Mouse (Mus musculus) c-Kit-positive CD71-negative TER-119-negative erythroid progenitor cells, embryonic 14.5 days (primary cell): ENCODE measurements around the gene Gpc2.

Source experiments
- DNase-seq: peaks from one replicate; pipeline ENCODE4 v3.0.0-alpha.2; 2013; ENCODE audit warnings: low read depth

Gpc2 gene

DNA sequence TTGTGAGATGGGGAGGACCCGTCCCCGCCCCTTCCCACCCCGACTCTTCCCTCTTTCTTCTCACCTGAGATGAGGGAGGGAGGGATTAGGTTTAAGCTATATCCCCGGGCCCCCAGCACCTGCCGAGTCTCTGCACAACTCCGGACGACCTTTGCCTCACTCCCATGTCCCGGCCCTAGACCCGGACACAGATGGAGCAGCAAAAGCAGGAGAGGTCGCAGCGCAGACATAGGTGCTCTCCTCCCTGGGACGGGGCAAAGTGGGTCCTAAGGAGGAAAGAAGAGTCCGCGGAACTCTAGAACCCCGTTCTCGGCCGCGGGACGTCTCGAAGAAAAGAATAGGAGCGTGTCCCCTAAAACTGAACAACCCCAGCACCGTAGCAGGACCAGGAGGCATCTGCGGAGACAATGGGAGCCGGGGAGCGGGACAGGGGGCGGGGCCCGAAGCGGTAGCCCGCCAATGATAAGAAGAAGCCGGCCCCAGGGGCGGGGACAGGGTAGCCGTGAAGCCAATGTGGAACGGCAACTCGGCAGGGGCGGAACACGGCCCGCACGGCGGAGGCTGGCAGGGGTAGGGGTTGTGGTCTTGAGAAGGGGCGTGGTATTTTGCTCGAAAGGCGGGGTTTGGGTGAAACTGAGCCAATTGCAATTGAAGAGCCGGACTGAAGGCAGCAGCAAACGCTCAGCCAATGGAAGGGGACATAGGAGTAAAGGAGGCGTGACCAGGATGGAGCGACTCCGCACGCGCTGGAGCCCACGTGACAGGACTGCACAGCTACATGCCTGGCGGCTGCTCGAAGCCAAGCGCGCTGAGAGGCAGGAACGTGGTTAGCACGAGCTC is at the start of gene Gpc2, which contains the start of the genes Gm43720 and Stag3:
Gene Gpc2 (minus strand): TSS at position 421 of the 840 bp plus-strand sequence.
Gene Gm43720 (minus strand): TSS at position 374 of the 840 bp plus-strand sequence.
Gene Stag3 (plus strand): TSS at position 656 of the 840 bp plus-strand sequence.
- peak; percentile 90 for DNase-seq

DNA sequence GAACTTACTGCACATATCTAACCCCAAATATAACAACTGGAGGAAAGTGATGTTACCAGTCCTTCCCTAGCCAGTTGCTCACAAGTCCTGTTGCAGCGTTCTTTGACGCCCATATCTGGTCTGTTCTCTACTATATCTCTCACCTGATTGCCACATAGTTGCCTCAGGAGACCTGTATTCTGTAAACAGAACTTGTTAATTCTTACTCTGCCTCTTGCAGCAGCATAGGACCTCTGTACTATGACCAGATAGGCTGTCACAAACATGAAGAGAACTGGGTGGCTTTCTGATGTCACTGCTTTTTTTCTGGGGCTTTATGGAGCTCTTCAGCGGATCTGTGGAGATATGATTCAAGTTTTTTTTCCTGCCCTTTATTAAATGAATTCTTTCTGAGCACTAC is 33.0 kb upstream of the Gpc2 start:
- DNase-seq: no peak

DNA sequence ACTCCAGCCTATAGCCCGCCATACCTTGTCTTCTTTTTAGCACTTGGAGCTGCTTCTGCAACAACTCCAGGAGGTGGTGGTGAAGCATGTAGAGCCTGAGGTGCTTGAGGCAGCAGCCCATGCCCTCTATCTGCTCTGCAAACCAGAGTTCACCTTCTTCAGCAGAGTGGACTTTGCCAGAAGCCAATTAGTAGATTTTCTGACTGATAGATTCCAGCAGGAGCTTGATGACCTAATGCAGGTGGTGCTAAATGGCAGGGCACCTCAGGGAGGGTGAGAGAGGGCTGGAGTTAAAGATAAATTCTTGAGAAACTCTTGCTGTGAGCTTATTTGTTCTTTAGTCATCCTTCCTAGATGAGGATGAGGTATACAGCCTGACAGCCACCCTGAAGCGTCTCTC is 19.8 kb upstream of the Gpc2 start:
- DNase-seq: no peak

DNA sequence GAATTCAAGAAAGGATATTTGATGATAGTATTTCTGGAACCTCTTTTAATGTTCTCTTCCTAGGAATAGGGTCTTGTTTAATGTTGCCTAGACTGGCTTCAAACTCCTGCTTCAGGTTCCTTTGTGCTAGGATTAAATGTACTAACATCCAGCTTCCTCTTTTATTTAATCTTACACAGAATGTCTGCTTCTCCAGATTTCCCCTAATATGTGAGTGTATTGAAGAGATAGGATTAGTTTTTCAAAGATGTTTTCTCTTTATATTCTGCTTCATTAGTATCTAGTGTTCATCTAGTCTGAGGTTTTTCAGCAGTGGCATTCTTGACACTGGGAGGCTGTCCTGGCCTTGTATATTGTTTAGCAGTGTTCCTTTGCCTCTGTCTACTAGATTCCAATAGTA is 14.4 kb upstream of the Gpc2 start:
- no peak for DNase-seq

DNA sequence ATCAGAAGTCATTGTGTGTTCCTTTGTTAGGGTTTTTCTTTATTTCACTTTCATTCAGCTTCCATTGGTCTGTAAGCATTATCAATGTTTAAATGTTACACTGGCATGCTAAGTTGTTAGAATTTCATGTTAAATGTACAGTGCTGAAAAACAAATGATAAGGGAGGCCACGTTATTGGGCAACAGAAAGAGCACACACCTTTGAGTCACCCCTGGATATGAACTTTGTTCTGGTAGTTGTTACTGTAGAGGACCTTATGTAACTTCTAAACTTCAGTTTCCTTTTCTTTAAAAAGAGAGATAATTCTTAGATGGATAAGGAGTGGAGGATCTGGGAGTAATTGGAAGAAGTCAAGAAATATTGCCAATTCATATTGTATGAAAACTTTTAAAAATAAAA is 11.8 kb upstream of the Gpc2 start:
- no peak for DNase-seq

DNA sequence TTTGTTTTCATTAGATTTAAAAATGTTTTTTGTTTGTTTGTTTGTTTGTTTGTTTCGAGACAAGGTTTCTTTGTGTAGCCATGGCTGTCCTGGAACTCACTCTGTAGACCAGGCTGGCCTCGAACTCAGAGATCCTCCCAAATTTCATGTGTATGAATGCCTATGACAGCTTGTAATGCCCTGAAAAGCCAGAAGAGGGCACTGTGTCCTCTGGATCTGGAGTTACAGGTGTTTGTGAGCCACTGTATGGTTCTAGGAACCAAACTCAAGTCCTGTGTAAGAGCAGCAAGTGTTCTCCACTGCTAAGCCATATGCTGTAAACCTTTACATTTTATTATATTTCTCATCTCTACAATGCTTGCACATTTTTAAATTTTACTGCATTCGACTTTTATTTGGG is 8.1 kb upstream of the Gpc2 start:
- DNase-seq: no peak

DNA sequence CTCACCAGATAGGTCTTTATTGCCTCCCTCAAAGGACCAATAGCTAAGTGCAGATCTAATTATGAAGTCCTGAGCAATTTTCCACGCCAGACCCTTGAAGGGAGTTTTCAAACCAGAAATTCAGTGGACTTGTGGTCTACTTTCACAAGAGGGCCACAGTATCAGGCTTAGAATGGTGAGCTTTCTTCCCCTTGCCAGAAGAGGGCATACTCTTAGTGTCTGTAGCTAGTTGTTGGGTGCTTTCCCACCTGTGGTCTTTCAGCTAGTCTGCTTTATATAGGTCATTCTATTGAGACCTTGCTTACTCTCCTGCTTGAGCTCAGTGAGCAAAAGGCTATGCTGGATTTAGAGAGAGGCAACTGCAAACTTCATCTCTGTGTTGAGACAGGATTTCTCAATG is 3.7 kb upstream of the Gpc2 start:
- DNase-seq: no peak

DNA sequence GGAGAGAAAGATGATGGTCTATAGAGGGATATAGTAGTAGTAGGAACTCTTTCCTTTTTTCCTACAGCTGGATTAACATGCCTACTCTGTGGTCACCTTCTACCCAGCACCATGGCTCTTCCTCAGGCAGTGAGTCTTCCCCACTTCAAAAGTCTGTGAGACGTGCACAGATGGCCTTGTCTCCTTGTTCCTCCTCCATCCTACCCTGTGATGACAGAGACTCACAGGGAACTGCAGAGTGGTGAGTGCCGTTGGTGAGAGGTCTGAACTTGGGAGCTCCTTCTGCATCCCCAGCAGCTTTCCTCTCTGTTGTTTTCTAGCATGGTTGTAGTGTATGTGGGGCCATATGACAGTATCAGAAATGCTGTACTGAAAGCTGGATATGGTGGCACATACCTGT is 2.0 kb upstream of the Gpc2 start:
- no peak for DNase-seq

DNA sequence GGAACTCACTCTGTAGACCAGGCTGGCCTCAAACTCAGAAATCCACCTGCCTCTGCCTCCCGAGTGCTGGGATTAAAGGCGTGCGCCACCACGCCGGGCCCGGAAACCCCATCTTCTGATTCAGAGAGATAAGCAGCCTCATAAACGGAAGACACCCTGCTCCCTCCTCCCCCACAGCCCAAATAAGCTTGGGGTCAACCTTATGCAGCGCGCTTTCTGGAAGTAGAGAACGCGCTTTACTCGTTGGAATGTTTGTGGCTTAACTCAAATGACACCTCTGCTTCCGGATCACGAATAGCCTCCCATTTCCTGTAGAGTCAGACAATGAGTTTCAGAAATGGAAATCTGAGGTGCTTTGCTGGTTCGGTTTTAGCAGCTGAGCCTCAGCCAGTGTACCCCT is 1.0 kb upstream of the Gpc2 start:
- no peak for DNase-seq

DNA sequence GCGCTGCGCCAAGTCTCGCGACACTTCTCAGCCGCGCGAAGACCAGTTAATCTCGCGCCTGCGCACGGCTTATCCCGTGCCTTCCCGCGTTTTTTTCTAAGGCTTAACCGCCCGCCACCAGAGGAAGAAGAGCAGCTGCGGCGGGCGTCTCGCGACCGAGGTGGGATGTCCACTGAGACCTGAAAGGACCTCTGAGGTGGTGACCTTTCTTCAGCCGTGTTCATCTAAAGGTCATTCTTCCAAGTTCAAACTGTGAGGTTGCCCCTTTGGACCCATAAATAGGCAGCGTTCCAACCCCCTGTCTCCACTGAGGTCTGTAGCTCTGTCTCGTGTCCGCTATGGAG is 592 bp upstream of the Gpc2 start:
- DNase-seq: no peak

DNA sequence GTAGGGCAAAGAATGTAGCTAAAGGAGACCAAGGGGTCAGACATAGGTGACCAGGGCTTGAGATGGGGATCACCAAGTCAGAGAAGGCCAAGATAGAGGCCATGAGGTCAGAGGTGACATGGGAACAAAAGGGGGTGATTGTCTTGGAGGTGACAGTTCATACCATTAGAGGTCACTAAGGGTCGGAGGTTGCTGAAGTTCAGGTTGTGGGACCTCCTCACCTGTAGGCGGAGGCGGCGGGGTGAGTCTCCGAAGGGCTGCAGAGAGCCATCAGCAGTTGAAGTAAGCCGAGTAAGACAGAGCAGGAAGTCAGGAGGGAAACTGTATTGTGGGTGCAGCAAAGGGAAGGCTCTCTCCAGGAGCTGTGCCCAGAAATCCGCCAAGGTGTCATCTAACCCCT is 1.8 kb downstream of the Gpc2 start:
- no peak for DNase-seq

DNA sequence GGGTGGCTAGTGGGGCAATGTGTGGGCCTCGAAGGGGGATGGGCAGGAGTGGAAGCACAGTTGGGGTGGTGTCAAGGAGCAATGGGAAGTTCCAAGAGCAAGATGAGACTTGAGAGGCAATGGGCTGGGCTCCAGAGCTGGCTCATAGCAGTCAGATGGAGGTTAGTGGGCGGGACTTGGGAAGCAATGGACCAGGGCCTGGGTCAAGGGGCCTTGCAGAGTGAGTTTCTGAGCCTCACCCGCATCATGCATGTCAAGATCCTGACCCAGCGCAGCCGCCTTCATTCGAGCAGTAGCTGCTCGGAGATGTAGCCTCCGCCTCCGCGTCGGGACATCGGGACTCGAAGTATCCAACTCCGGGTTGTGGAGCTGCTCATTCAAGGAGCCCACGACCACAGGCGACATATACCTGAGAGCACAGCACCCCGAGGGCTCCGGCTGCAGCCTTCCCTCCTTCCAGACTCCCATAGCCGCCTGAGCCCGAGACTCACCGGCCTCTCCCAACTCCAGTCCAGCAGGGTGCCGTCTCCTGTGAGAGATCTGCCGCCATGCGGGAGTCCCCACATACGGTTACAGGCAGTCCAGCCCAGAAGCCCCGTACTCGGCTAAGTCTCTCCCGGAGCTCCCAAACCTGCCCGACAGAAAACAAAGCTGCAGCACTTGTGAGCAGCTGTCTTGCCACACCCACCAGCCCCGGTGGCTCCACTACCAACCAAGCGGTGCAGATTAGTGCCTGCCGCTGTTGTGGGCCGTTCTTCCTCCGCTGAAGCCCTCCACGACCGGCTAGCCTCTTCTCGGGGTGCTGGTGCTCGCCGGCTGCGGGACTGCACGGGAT is 4.4 kb downstream of the Gpc2 start:
- DNase-seq: no peak

DNA sequence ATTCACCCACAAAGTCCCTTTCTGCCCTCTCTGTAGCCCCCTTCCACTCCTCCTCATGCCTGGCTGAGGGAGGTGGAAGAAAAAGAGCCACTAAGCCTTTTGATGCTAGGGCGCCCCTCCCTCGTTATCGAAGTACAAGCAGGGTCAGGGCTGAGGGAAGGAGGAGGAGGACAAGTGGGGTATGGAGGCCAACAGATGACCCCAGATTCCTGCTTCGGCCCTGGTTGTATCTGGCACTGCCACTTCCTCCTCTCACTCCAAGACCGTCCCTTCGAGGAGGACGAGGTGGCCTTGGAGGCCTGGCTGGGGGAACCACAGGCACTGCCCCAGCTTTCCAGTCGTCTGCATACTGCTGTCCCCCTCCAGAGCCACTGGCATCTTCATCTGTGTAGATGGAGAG is 5.6 kb downstream of the Gpc2 start:
- no peak for DNase-seq

DNA sequence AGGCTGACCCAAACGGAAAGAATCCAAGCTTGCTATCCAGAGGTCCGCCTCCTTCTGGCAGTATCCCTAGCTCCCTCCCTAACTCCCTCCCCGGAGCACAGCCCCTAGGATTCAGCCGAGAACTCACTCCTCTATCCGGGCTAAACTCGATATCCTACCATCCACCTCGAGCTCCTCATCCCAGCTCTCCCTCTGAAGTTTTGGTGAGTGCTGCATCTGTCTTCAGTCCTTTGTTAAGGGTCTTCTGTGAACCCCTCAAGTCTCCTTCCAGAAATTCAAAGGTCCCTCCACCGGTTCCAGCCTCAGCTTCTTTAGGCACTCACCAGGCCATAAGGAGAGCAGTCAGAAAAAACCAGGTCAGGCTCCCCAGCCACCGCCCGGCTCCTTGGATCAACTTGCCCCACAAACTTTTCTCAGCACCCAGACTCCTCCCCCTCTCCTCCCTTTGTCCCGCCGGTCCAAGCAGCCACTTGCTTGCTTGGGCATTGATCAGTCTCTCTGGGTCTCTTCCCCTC is 7.3 kb downstream of the Gpc2 start, which contains the start of gene Gal3st4:
Gene Gal3st4 (minus strand): TSS at position 432 of the 515 bp plus-strand sequence.
- DNase-seq: no peak

DNA sequence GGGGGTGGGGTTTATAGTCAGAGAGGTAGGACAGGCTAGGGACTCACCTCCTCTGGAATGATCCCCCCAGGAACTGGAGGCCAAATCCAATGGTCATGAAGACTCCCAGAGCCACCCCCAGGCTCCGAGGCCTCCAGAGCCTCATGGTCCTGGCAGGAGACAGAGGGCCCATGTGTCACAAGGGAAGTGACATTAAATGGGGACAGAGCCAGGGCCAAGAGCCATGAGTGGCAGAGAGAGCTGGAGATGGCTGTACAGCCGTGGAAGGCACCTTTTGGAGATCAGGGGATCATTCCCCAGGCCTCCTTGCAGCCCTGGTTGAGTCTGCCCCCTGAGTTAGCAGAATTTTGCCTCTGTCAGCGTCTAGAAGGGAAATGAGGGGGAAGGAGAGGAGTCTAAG is 8.6 kb downstream of the Gpc2 start:
- no peak for DNase-seq

DNA sequence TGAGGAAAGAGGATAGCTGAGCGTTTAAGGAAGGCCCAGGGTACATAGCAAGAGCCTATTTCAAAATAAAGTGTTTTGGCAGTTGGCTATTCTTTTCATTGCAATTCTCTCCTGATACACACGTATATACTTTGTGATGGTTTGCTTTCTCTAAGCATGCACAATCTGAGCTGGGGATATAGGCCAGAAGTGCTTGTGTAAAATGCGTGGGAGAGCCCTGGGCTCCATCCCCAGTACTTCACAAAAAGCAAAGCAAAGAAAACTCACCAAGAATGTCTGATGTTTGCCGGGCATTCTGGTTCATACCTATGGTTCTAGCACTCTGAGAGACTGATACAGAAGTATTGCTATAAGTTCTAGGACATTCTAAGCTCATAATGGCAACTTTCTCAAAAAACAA is 10.8 kb downstream of the Gpc2 start:
- DNase-seq: no peak

DNA sequence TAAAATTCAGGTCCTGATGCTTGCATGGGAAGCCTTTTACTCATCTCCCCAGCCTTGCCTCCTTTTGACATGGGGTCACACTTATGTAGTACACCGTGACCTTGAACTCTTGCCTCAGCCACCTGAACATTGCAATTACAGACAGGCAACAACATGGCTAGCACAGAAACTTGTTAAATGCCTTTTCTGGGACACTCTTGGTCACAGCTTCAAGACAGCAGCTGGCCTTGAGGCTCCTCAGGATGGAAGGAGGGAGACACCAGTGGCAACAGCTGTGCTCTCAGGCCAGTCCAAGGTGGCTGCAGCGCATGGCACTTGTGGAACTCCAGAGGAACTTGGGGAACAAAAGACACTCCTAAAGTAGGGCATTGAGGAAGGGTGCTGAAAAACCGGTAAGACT is 12.7 kb downstream of the Gpc2 start:
- DNase-seq: no peak

DNA sequence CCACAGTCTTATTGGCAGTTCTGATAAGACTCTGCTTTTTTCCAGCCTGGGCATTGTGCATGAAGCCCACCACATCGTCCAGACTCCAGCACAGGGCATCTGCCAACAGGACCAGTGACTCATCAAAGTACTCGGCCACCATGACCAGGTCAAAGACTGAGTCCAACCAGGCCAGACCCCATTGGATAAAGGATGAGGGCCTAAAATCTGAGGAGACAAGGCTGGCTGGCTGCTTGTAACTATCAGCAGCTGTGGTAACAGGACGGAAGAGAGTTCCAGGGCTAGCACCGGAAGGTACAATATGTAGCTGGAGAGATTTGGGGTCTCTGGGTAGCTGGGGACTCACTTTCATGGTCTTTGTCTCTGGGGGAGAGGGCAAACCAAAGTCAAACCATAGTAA is 14.1 kb downstream of the Gpc2 start:
- DNase-seq: no peak

DNA sequence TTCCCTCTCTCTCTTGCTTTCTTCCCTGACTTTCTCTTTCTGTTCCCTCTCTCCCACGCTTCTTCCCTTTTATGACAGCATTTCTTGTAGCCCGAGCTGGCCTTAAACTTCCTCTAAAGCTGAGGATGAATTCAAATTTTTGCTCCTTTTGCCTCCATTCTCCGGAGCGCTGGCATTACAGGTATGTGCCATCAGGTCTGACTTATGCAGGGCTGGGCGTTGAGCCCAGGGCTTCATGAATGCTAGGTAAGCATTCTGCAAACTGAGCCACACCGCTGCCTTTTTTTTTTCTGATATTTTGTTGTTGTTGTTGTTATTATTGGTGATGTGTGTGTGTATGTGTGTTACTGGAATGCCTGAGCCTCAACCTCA is 15.6 kb downstream of the Gpc2 start:
- no peak for DNase-seq

DNA sequence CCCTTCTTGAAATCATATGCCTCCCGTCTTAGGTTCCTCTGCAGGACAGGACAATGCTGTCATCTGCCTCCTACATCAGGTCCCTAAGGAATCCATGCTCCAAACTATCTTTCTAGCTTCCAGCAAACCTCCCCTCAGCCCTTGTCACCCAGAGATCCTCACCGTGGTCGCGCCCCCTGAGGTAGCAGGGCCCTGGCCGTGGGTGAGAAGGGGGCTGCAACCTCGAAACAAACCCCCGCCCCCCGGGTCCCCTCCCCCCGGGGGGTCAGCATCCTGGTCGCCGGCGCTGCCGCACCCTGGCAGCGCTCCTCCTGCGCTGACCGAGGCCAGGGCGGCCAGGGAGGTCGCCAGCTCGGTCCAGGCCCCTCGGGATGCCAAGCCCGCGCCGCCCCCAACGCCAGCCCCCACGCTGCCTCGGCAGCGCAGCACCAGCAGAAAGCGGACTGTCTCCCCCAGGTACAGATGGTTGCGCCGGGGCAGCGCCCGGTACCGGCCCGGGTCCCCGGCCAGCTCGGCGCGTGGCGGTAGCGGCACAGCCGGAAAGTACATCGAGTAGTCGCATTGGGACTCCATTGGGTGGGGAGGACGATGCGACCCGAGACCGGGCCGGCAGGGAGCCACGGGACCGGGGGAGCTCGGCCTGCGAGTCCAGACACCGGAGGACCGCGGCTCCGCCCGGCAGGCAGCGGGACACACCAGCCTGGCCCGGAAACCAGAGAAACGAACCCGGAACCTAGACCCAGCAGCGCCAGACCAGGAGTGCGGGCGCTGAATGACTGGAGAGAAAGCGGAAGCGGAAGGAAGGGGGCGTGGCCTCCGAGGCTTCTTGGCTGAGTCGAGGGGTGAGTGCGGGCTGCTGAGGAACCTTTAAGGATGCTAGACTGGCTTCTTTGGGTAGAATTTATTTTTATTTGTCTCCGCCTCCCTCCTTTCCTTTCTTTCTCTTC is 16.3 kb downstream of the Gpc2 start, which contains the start of gene BC037034:
Gene BC037034 (minus strand): TSS at position 774 of the 947 bp plus-strand sequence.
- peak; percentile 93 for DNase-seq

DNA sequence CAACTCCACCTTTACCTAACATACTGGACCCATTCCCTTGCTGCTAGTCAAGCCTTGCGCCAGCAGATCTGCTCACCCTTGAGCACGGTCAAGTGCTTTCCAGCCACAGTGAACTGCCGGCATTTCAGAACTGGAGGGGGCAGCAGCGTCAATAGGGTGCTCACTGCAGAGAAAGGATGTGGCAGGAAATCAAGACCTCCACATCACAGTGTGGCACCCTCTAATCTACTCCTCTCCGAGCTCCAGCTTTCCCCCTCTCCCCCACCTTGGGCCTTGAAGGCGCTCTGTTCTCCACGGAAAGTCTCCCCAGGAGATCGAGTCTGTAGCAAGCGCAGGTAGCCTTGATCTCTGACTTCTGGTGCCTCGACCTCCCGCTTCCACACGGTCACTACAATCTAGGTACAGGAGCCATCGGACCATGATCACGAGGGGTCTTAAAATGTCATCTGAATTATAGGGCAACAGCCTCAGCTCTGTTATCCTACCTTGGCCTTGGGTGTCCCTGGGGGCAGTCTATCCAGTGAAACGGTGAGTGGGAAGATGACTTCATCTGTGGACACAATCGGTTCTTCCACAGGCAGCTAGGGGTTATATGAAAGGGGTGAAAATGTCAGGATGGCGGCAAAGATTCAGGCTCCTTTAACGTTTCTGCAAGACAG is 17.1 kb downstream of the Gpc2 start:
- no peak for DNase-seq
